Mouse (Mus musculus): ENCODE measurements around the gene Pkp1.

The Pkp1 gene

GRCm38 (mm10) chr1:135899991-135900515 is 19.0 kb downstream of the Pkp1 start:
- no peak for DNase-seq

DNA sequence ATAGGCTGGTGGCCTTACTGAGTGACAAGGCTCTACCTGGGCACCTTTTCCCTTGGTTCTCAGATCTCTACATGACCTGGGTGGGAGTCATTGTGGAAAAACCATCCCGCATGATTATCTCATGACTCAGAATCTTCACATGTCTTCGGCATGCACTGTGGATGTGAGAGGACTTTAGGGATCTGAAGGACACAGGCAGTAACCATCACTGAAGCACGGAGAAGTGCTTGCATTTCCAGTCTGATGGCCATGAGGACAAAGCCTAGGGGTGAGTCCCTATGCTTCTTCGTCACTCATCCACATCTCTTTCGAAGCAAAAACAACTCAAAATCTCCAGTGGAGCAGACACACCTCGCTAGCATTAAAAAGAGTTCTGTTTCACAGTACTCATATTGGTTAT is 19.7 kb downstream of the Pkp1 start:
- DNase-seq: no peak

GRCm38 (mm10) chr1:135895367-135895766 is 23.6 kb downstream of the Pkp1 start:
- no peak for DNase-seq

DNA sequence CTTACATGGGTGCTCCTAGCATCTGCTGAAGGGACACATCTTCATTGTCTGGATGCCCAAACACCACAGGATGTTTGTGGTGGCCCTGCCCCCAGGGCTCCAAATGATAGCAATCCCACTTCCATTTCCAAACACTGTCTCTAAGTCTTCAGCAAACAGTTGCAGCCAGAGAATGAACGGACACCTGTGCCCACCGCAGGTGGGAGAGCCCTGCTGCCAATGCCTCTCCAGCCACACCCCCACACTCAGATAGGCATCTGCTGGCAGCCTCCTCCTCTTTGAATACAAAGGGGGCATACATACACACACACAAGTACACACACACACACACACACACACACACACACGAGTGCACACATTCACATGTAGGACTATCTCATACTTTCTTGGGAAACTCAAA is 25.6 kb downstream of the Pkp1 start:
- peak; percentile 35 for DNase-seq

DNA sequence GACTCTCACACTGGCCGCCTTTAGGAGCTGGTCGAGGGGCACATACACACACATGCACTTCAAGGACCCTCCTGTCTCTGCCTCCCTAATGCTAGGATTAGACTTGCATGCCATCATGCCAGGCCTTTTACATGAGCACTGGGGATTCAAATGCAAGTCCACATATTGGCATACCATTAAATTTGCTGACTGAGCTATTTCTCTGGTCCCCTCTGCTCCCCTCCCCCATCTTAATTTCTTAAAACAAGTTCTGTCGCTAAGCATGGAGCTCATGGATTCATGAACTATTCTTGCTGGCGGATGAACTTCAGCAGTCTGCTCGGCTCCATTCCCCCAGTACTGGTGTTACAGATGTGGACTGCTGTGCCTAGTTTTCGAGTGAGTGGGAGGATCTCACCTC is 26.2 kb downstream of the Pkp1 start:
- no peak for DNase-seq

GRCm38 (mm10) chr1:135892233-135892632 is 26.8 kb downstream of the Pkp1 start:
- no peak for DNase-seq

- no peak for DNase-seq
These were observed 27.4 kb downstream of the Pkp1 start for GRCm38 (mm10) chr1:135891424-135892216.

DNA sequence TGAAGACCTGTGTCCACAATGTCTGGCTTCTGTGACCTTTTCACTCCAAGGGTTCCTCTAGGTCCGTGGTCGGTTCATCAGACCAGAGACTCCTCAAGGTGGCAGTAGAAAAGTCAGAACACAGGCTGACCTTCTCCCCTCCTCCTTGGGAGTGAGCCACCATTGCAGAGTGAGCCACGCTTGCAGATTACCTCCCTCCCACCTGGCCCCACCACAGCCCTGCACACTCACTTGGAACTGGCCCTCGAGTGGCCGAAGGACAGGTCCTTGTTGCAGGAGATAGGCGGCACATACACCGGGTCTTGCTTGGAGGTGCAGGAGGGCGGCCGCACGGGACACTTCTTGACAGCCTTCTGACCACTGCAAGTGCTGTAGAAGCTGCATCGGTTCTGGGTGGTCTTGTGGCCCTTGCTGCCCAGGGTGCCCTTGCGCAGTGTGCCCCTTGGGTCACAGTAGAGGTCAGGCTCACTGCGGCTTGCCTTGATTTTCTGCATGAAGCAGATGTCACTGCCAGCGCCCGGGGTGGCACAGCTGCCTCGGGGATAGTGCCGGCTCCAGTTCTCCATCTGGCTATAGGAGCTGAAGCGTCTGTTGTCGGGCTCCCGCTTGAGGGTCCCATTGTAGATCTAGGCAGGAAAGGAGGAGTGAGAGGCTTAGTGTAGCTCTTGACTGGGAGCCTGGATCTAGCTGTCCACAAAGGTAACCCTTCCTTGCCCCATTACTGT is 29.4 kb downstream of the Pkp1 start:
- no peak for DNase-seq

GRCm38 (mm10) chr1:135882385-135883109 is 36.5 kb downstream of the Pkp1 start:
- DNase-seq: peak; percentile 52 to 57

GRCm38 (mm10) chr1:135877248-135877647 is 41.8 kb downstream of the Pkp1 start:
- DNase-seq: no peak

DNA sequence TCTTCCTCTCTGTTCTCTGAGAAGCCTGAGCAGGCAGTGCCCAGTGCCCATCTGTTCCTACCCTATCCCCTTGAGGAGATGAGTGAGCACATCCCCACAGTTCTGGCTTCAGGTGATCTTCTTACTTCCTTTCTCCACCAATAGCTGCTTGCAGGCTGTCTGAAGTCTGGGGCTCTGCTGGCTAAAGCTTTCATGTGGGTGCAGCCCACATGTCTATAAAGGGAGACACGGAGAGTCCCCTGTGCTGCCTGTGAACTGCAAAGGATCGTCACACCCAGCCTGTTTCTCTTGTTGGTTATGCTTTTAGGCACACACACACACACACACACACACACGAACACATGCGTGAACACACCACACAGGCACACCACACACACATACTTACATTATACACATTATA is 46.0 kb downstream of the Pkp1 start:
- no peak for DNase-seq

DNA sequence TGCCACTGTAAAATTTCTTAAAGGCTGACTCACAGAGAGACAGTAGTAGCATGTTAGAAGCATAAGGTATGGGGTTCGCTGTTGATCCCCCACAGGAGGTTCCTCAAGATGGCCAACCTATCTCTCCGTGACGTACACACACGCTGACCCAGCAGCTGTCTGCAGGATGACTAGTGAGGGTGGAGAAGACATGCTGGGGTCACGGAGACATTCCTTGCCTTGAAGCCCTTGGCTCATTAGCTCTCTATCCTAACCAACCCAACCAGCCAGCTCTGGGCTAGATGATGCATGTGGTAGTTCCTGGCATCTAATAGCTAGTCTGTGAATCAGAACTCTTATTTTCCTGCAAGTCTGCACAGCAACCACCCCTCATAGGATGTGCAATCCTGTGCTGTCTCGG is 50.4 kb downstream of the Pkp1 start:
- DNase-seq: no peak

- peak; percentile 83 to 86 for DNase-seq
These were observed 53.4 kb downstream of the Pkp1 start for GRCm38 (mm10) chr1:135865518-135866194.

GRCm38 (mm10) chr1:135864830-135865229 is 54.2 kb downstream of the Pkp1 start:
- DNase-seq: no peak

DNA sequence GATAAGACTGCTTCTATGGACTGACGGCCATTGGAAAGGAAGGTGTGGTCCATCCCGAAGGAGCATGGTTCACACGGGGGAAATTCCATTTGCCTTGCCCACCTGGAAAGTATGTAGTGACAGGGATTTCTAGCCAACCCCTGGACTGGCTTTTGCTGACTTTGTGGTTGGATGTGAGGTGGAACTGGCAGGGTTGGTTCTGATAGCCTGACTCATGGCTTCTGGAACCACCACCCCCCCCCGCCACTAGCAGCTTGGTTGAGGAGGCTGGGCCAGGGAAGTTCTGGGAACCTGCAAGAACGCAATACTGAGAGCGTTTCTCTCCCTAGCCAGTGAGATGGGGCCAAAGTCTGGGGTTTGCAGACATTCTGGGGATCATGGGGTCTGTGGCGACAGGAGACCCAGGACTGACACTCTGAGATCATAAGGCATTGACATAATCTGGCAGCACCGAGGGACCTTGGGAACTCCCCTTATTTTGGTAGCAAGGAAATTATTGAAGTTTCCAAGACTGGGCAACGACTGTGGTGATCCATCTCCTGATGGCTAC is 55.1 kb downstream of the Pkp1 start:
- no peak for DNase-seq

DNA sequence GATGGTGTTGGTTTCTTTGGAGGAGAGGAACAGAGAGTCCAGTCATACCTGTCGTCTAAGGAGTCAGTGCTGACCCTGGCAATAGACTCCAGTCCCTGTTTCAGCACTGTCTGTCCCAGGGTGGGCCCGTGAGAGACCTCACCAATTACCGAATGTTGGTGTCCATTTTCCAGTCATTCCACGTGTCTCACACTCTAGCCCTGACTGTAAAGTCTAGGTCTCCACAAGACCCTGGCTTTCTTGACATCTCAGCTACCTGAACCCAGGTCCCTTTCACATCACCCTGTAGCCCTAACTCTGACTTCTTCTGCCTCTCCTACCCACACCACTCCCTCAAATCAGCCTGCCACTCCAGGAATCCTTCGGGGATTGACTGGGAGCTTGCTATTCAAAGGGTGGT is 56.4 kb downstream of the Pkp1 start:
- DNase-seq: no peak

DNA sequence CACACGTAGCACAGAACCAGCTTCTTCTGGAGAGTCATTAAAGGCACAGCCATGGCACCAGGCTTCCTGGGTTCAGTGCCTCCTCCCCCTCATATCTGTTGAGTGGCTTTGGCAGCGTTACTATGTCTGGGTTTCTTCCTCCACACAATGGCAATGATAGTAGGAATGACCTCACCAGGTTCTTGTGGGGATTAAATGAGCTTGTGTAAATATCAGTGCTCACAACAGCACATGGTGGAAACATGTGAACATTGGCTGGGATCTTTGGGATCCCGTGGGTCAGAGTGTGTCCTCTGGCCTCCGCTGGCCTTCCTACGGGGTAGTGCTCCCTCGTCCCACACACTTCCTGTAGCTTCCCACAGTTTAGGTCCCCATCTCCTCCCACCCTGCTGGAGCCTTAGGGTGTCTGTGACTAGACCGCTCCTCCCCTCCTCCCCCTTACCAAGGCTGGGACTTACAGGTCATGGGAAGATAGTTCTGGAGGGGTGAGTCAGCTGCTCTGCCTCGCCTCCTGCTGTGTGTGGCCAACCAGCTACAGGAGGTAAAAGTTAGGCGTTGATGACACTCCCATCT is 56.9 kb downstream of the Pkp1 start:
- no peak for DNase-seq

- DNase-seq: no peak
These were observed 57.9 kb downstream of the Pkp1 start for GRCm38 (mm10) chr1:135861091-135861490.

- no peak for DNase-seq
These were observed 60.5 kb downstream of the Pkp1 start for GRCm38 (mm10) chr1:135858533-135858932.

DNA sequence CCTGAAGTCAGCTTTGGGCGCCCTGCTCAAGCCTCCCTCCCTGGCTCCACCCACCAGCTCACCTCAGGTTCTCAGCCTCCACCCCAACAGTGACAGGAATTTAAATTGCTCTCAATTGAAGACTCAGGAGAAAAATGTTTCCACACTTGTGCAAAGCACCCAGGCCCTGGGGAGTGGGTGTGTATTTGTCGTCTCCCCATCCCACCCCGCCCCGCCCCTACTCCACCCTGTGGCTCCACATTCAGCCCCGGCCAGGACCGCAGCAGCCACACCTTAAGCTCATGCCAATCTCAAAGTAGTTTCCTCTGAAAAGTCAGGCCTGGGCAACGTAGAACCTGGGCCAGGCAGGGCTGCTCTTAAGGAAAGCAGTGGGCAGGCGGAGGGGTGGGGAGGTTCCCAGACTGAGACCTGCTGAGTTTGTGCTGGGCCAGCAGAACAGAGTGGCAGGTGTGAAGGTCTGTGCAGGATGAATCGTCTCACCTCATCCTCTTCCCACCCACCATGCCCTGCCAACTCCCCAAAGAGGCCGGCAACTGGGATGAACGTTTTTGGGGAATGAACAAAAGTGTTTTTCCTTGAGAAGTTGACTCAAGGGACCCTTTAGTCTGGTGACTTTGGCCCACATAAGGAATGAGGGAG is 61.8 kb downstream of the Pkp1 start:
- DNase-seq: no peak

- DNase-seq: no peak
These were observed 62.9 kb downstream of the Pkp1 start for GRCm38 (mm10) chr1:135856070-135856469.

DNA sequence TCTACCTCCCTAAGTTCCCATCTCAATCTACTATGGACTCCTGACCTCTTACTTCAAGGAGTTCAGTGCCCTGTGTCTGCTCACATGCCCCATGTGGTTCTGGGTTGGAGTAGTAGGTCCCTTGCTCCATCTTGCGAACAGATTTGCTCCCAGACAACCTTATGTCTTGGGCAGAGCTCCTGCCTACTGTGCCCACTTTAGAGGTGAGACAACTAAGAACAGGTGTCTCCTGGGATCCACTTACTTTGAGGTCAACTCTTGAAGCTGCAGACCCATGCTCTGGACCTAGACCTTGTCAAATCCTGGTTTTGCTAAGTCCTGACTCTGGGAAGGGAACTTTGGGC is 63.7 kb downstream of the Pkp1 start:
- DNase-seq: no peak
